Mouse (Mus musculus) heart, embryonic 14.5 days (tissue): ENCODE measurements at regions not wholly inside any gene's neighbourhood (a gene's known extent, or its start where the extent isn't known, plus 50 kb on each side); places are given as distances from the start of the nearest gene placed in this dataset.

Experiments
- ATAC-seq: fragments of 200-750 bp; cut with Nextera tagmentation; 2 replicates; pipeline ENCODE4 v1.8.0; 2017; ENCODE audit warnings: low read depth, moderate TSS enrichment; ENCODE audit not compliant: insufficient number of reproducible peaks, insufficient read depth, low FRiP score
- H3K27ac ChIP-seq, 2 experiments: fragments of 200-500 bp in 1 of 2; fragments of 300-500 bp in 1 of 2; sonication (generic) in 1 of 2; replicated peaks in 1 of 2; 2 replicates each; pipeline ENCODE4 v1.5.1; 2012 to 2014; ENCODE audit warnings: low read depth in 2 of 2, low read length in 2 of 2, control low read depth in 1 of 2, mild to moderate bottlenecking in 1 of 2, mixed read lengths in 1 of 2; ENCODE audit not compliant: control insufficient read depth in 1 of 2, insufficient read depth in 1 of 2
- H3K27me3 ChIP-seq: fragments of 300-500 bp; sonication (generic); 2 replicates; pipeline ENCODE4 v1.6.1; 2014; ENCODE audit warnings: mild to moderate bottlenecking, low read length, control low read depth; ENCODE audit not compliant: control insufficient read depth, insufficient read depth
- H3K36me3 ChIP-seq: fragments of 300-500 bp; sonication (generic); 2 replicates; pipeline ENCODE4 v1.6.1; 2014; ENCODE audit warnings: mild to moderate bottlenecking, control low read depth, low read length, mixed read lengths; ENCODE audit not compliant: control insufficient read depth, insufficient read depth
- H3K4me1 ChIP-seq, 2 experiments: fragments of 200-500 bp in 1 of 2; fragments of 300-500 bp in 1 of 2; sonication (generic) in 1 of 2; 2 replicates each; pipeline ENCODE4 v1.6.1; 2012 to 2014; ENCODE audit warnings: low read length in 2 of 2, control low read depth in 1 of 2, mixed read lengths in 1 of 2; ENCODE audit not compliant: control insufficient read depth in 2 of 2, insufficient read depth in 2 of 2
- H3K4me2 ChIP-seq: fragments of 300-500 bp; sonication (generic); 2 replicates; pipeline ENCODE4 v1.6.1; 2014; ENCODE audit warnings: mild to moderate bottlenecking, low read length
- H3K4me3 ChIP-seq, 2 experiments: fragments of 200-500 bp in 1 of 2; fragments of 300-500 bp in 1 of 2; sonication (generic) in 1 of 2; 2 replicates each; pipeline ENCODE4 v1.5.1; 2012 to 2014; ENCODE audit warnings: low read length in 2 of 2, mild to moderate bottlenecking in 2 of 2, control low read depth in 1 of 2, low read depth in 1 of 2, moderate library complexity in 1 of 2; ENCODE audit not compliant: control insufficient read depth in 1 of 2, insufficient read depth in 1 of 2
- H3K9ac ChIP-seq: fragments of 300-500 bp; sonication (generic); 2 replicates; pipeline ENCODE4 v1.6.1; 2014; ENCODE audit warnings: mild to moderate bottlenecking, low read length
- H3K9me3 ChIP-seq: fragments of 300-500 bp; sonication (generic); 2 replicates; pipeline ENCODE4 v1.6.1; 2016; ENCODE audit warnings: low read length, control low read depth; ENCODE audit not compliant: control insufficient read depth
- WGBS: fragments of 180-500 bp; shearing (Covaris S2); extraction: QIAGEN DNeasy Blood & Tissue Kit; methylation state at CpG from one replicate; pipeline ENCODE4 v1.1.7; 2014; 5-methylcytosine and 5-hydroxymethylcytosine counted together

DNA sequence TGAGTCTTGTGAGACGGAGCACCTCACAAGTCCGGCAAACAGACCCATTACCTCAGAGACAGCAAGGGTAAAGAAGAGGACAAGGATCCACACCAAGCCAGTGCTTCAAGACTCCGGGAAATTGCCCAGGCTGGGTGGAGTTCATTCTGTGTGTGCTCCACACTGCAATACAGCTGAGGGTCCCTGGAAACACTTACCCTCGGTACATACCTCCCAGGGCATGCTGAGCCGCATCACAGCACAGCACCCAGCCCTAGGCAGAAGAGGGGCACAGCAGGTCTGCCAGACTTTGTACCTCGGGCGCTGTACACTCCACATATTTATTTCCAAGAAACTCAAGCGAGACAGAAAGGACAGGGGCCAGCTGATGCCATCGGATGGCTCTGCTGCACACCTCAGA, 54.5 kb upstream of the Cmc1 start:
- no peak overlapping the region for H3K4me2 ChIP-seq
- no peaks in the 10 kb centered on the region; a peak in 1 of 4 replicates for H3K4me1 ChIP-seq
- H3K4me3 ChIP-seq, result no peak overlapping the region
- H3K9me3 ChIP-seq, result no peaks in the 10 kb centered on the region
- H3K27ac ChIP-seq, result no peak overlapping the region
- no peaks in the 10 kb centered on the region for H3K36me3 ChIP-seq
- WGBS, result 84% methylated on average over 9 of the region's 9 CpGs
- ATAC-seq, result no peak
- H3K27me3 ChIP-seq, result no peaks in the 10 kb centered on the region
- H3K9ac ChIP-seq, result no peak overlapping the region

DNA sequence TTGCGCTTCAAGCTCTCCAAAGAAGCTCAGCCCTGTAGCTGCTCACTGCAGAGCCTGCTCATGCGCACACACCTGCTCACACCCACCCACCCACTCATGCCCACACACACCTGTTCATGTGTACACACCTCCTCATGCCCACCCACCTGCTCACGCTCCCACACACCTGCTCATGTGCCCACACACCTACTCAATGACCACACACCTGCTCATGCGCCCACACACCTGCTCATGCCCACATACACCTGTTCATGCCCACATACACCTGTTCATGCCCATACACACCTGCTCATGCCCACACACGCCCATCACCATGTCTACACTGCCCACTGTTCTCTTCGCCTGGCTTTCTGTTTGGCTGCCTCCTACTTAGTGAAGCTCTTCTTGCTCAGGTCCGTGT, 56.5 kb upstream of the Cmc1 start:
- no peaks in the 10 kb centered on the region for H3K4me1 ChIP-seq
- no peaks in the 10 kb centered on the region for H3K9me3 ChIP-seq
- no peak overlapping the region for H3K4me2 ChIP-seq
- no peak overlapping the region for H3K4me3 ChIP-seq
- no peaks in the 10 kb centered on the region for H3K27me3 ChIP-seq
- 84% methylated on average over 7 of the region's 7 CpGs for WGBS
- ATAC-seq, result no peak
- no peaks in the 10 kb centered on the region for H3K36me3 ChIP-seq
- H3K9ac ChIP-seq, result no peak overlapping the region
- H3K27ac ChIP-seq, result no peak overlapping the region

DNA sequence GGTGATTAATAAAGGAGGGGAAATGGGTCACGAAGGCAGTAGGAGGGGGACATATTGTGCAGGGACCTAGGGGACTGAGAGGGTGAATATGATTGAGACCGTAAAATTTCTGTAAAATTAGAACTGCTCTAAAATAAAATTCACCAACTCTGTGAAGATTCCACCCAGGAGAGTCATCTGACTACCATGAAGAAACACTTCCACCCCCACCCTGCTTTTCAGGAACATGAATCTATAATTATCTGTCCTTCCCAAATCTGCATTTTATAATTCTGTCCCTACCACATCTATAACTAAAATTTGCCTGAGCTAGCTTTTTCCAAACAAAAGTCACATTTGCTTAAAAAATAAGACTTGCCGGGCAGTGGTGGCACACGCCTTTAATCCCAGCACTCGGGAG, 69.7 kb upstream of the Cmc1 start:
- H3K27ac ChIP-seq, result no peak overlapping the region
- no peaks in the 10 kb centered on the region for H3K36me3 ChIP-seq
- no peaks in the 10 kb centered on the region for H3K27me3 ChIP-seq
- no peaks in the 10 kb centered on the region for H3K4me1 ChIP-seq
- no peak overlapping the region for H3K4me2 ChIP-seq
- no peak overlapping the region for H3K9ac ChIP-seq
- WGBS, result 93% methylated on average over 5 of the region's 5 CpGs
- H3K4me3 ChIP-seq, result no peak overlapping the region
- ATAC-seq, result no peak
- peaks cover 3% of the 10 kb centered on the region; the same call in 1 of the 2 replicates for H3K9me3 ChIP-seq

DNA sequence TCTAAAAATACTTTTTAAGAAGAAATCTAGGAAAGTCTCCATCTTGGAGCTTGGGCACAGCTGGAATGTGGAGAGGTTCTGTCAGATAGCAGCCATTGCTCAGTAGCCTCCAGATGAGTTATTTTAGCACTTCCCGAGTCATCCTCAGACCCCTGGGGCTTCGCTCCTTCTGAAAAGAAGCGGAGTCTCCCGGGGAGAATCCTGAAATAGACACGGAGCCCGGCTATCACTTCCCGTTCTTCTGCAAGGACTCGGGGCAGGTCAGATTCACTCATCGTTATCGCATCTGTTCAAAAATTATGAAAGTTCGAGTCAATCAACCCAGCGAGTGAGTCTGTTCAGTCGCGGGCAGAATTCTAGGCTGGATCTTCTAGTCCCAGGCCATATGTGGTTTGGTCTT, 71.2 kb upstream of the Cmc1 start:
- no peak for ATAC-seq
- Histone ChIP-seq H3K4me3 (no peak overlapping the region), H3K36me3 (no peaks in the 10 kb centered on the region), H3K9ac (no peak overlapping the region), H3K9me3 (no peaks in the 10 kb centered on the region; the same call in 1 of the 2 replicates), H3K27ac (no peak overlapping the region), H3K27me3 (no peaks in the 10 kb centered on the region), H3K4me1 (no peaks in the 10 kb centered on the region), H3K4me2 (no peak overlapping the region)
- 56% methylated on average over 14 of the region's 14 CpGs for WGBS

DNA sequence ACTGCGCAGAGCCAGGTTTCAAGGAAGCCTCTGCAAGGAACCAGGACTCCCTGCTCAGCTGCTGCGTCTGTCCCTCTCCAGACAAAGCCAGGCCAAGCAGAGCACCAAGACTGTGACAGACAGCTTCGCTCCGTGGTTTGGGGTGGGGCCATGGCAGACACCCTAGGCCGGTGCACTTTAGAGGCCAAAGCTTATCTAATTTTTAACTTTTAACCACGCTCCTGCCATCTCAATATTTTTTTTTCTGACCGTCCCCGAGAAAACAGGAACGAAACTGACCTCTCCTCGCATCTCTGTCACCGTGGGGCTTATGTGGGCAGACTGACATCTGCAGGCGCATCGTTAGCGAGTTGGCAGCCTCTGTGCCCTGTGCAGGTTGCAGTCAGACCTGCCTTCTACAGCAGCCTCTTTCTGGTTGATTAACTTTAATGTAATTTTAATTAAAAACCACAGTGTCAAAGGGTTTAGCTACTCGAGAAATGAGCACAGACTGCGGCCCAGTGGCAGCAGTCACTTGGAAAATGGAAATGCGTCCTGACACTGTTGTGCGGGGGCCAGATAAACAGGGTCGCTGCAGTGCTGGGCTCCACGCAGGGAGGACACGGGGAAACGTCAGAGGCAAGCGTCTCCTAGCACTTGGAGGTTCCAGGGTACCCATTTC, 77.6 kb upstream of the Cmc1 start:
- Histone ChIP-seq H3K36me3 (no peaks in the 10 kb centered on the region), H3K4me2 (no peak overlapping the region), H3K4me1 (no peaks in the 10 kb centered on the region), H3K9me3 (no peaks in the 10 kb centered on the region), H3K9ac (no peak overlapping the region), H3K27me3 (no peaks in the 10 kb centered on the region), H3K4me3 (no peak overlapping the region; a peak in 1 of 4 replicates), H3K27ac (no peak overlapping the region)
- ATAC-seq, result no peak
- 53% methylated on average over 23 of the region's 23 CpGs for WGBS

DNA sequence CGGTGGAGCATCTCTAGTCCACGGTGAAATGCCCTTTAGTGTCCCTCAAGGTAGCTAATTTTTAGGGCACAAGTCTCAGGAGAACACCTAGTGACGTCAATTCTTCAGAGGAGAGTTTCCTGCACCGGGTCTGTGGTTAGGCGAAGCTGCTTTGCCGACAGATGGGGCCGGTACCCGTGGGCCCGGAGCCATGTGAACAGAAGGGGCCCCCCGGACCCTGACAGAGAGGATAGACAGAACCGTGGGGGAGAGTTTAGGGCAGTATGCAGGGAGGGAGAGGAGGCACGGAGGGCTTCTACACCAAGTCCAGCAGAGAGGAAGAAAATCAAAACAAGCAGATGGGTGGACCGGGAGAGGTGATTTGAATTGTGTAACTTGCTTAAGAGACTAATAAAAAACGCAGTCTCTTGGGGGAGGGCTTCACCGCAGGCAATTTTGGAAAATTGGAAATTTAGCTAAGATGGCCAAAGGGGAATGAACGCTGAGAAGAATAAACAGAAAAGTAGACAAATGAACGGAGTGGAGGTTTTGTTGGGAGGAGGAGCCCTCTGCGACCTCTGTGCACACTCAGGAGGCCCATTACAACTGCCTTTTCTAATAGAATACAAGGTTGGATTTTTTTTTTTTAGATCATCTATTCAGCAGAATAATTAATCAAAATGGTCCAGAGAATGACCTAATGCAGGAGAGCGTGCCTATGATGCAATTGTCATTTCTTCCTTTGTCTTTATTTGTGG, 78.9 kb upstream of the Cmc1 start:
- no peak overlapping the region for H3K4me3 ChIP-seq
- H3K36me3 ChIP-seq, result no peaks in the 10 kb centered on the region
- ATAC-seq, result no peak
- no peak overlapping the region for H3K27ac ChIP-seq
- H3K27me3 ChIP-seq, result no peaks in the 10 kb centered on the region
- H3K9ac ChIP-seq, result no peak overlapping the region
- no peak overlapping the region for H3K4me2 ChIP-seq
- 76% methylated on average over 19 of the region's 19 CpGs for WGBS
- H3K9me3 ChIP-seq, result no peaks in the 10 kb centered on the region
- H3K4me1 ChIP-seq, result no peaks in the 10 kb centered on the region

DNA sequence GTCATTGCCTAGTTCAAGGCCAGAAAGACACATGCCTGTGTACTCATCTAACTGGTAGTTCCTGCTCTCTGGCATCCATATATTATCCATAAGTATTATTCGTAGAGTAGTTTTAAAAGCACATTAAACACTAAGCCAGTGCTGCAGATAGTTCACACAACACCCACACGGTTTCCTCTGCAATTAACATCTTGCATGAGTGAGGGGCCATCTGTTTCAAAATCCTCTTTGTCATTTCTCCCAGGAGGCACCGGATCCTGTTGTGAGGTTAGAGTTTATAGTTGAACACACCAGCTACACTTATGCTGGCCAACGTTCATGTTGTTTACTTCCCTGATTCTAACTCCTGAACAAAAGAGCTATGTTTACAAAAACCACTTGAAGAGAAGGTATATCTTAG, 90.7 kb upstream of the Cmc1 start:
- H3K9me3 ChIP-seq, result no peaks in the 10 kb centered on the region
- no peaks in the 10 kb centered on the region for H3K4me1 ChIP-seq
- H3K27ac ChIP-seq, result no peak overlapping the region
- H3K4me3 ChIP-seq, result no peak overlapping the region
- no peaks in the 10 kb centered on the region for H3K27me3 ChIP-seq
- no peak for ATAC-seq
- H3K4me2 ChIP-seq, result no peak overlapping the region
- H3K36me3 ChIP-seq, result no peaks in the 10 kb centered on the region
- H3K9ac ChIP-seq, result no peak overlapping the region
- WGBS, result 77% methylated on average over 4 of the region's 4 CpGs
